ENCODE assay signal across 10 mouse cellular contexts in genomic region chrX:157612894-157613293, GRCm38 (mm10). TPM values are rescaled to one million over a fixed set of nuclear protein-coding genes. Genes with fewer than 3 reads are reported as not detected.
DNase-seq lines count a peak whose midpoint lies in the region; ATAC-seq lines count a peak whose summit lies in the region.
"Had no signal": no experiment of that assay in that cellular context is flagged by ENCODE, and none has a peak within 500 bp of the region (broad histone marks: within the 10 kb centered on the region; RNA-seq: fewer than 3 reads in every experiment).

No protein-coding gene starts in this region.

- no peaks in the 10 kb centered on the region for H3K36me3 ChIP-seq in neural tube, embryonic 11.5 days (ENCODE audit: control insufficient read depth, insufficient read depth, low read length)
- H3K36me3 ChIP-seq in hindbrain, embryonic 13.5 days = no peaks in the 10 kb centered on the region

- no peaks in the 10 kb centered on the region for H3K4me1 ChIP-seq in neural tube, embryonic 11.5 days (ENCODE audit: control insufficient read depth, insufficient read depth, low read length)
- H3K4me1 ChIP-seq in hindbrain, embryonic 13.5 days (replicated peaks) = no peaks in the 10 kb centered on the region

- WGBS in neural tube, embryonic 11.5 days = 24% methylated on average over 32 of the region's 32 CpGs
- 22% methylated on average over 31 of the region's 32 CpGs for WGBS in hindbrain, embryonic 13.5 days

- no peak overlapping the region for H3K4me3 ChIP-seq in neural tube, embryonic 11.5 days (ENCODE audit: low read depth, low read length)
- peak overlapping the region; percentile 18; the same call in 1 of the 2 replicates for H3K4me3 ChIP-seq in hindbrain, embryonic 13.5 days

- no peak overlapping the region for H3K9ac ChIP-seq in neural tube, embryonic 11.5 days (ENCODE audit: low read length)
- H3K9ac ChIP-seq in hindbrain, embryonic 13.5 days = no peak overlapping the region
- H3K9ac ChIP-seq: liver, embryonic 14.5 days had no signal

- no peaks in the 10 kb centered on the region for H3K27me3 ChIP-seq in neural tube, embryonic 11.5 days (ENCODE audit: control insufficient read depth, insufficient read depth, low read length)
- no peaks in the 10 kb centered on the region for H3K27me3 ChIP-seq in hindbrain, embryonic 13.5 days

- DNase-seq in cerebellum, postnatal 25 days = peak; percentile 5 to 32
- no peak for DNase-seq in cerebellum, adult 8-10 months
- DNase-seq in neural tube, embryonic 11.5 days (ENCODE audit: low spot score) = no peak
- DNase-seq in neural tube, embryonic 10.5 days (ENCODE audit: extremely low spot score, low spot score) = no peak
- no peak for DNase-seq in spleen, adult 12 weeks (ENCODE audit: low spot score)
- DNase-seq in cerebellum, adult 9-11 months = no peak

- no peak overlapping the region for H3K27ac ChIP-seq in neural tube, embryonic 11.5 days (ENCODE audit: low read depth, low read length)
- H3K27ac ChIP-seq in hindbrain, embryonic 13.5 days = no peak overlapping the region
- H3K27ac ChIP-seq: liver, embryonic 14.5 days had no signal

- H3K4me2 ChIP-seq in neural tube, embryonic 11.5 days (ENCODE audit: low read depth) = peak overlapping the region; percentile 26; the same call in 1 of the 2 replicates
- H3K4me2 ChIP-seq in hindbrain, embryonic 13.5 days = peak overlapping the region; percentile 40

- ATAC-seq in neural tube, embryonic 11.5 days (ENCODE audit: insufficient read depth, low FRiP score, low TSS enrichment) = no peak
- ATAC-seq in hindbrain, embryonic 13.5 days (ENCODE audit: low FRiP score) = no peak
- 0 out of 2 replicates have a peak, but pooled peaks have one; percentile 14 for ATAC-seq in megakaryocyte-erythroid progenitor cell, adult 5-6 weeks (replicated peaks; ENCODE audit: low FRiP score, low TSS enrichment, poor library complexity, severe bottlenecking)

- no peaks in the 10 kb centered on the region for H3K9me3 ChIP-seq in neural tube, embryonic 11.5 days (ENCODE audit: control insufficient read depth, low read length)
- no peaks in the 10 kb centered on the region for H3K9me3 ChIP-seq in hindbrain, embryonic 13.5 days

RNA-seq across cellular contexts. Expression of gene Mbtps2, which starts 14.4 kb away (rescaled TPM):
- polyA plus RNA-seq in neural tube, embryonic 11.5 days (2014; fragmentation: Nextera tagmentation; extraction: Ambion mirVana) = 25.2 and 26.3 TPM in 2 replicates
- polyA plus RNA-seq in hindbrain, embryonic 13.5 days (2015; fragmentation: Nextera tagmentation; extraction: Ambion mirVana) = 27.5 and 30.9 TPM in 2 replicates
- total RNA-seq in megakaryocyte-erythroid progenitor cell, adult 5-6 weeks (2014; fragmentation: Nextera tagmentation) = 16.1 and 19.5 TPM in 2 replicates
- total RNA-seq in megakaryocyte-erythroid progenitor cell, adult 5-6 weeks (2017) = 9.6 and 11.6 TPM in 2 replicates

RNA-seq across cellular contexts. Expression of gene Yy2, which starts 44.1 kb away (rescaled TPM):
- polyA plus RNA-seq in neural tube, embryonic 11.5 days (2014; fragmentation: Nextera tagmentation; extraction: Ambion mirVana) = 4.5 and 7.6 TPM in 2 replicates
- 2.7 and 4.0 TPM in 2 replicates for polyA plus RNA-seq in hindbrain, embryonic 13.5 days (2015; fragmentation: Nextera tagmentation; extraction: Ambion mirVana)
- 7.1 TPM in 1 of 2 replicates, not detected in the other for total RNA-seq in megakaryocyte-erythroid progenitor cell, adult 5-6 weeks (2014; fragmentation: Nextera tagmentation)
- total RNA-seq in megakaryocyte-erythroid progenitor cell, adult 5-6 weeks (2017) = 1.9 and 5.2 TPM in 2 replicates
- polyA plus RNA-seq: cortical plate, adult 2 months had no signal

Comparison
In these comparisons a context has a peak if more than half of its experiments do, and no peak if none do; other contexts are left out.
1. DNase-seq: peak in cerebellum, postnatal 25 days (2 of 2); none in cerebellum, adult 8-10 months (single experiment), neural tube, embryonic 11.5 days (single experiment), neural tube, embryonic 10.5 days (single experiment), spleen, adult 12 weeks (single experiment) and cerebellum, adult 9-11 months (single experiment).